22 mouse cellular contexts compared by ENCODE assay signal in the genomic region with DNA sequence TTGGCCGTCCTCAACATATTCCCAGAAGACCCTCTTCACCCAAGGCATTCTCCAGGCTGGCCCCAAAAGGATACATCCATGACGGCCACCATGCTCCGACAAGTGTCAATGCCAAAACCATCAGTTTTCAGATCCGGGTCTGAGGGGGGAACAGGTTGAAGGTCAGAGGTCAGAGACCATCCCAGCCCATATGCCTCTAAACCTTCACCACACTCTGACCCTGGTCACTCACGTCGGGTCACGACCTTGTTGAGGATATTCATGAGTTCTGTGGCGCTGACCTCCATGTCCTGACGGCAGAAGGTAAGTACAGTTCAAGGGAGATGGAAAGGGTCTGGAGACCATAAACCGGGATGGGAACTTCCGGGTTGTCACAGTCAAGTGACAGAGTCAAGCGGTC. TPM values are rescaled to one million over a fixed set of nuclear protein-coding genes. Genes with fewer than 3 reads are reported as not detected.
DNase-seq lines count a peak whose midpoint lies in the region; ATAC-seq and TF ChIP-seq lines count a peak whose summit lies in the region.
"Had no signal": no experiment of that assay in that cellular context is flagged by ENCODE, and none has a peak within 500 bp of the region (broad histone marks: within the 10 kb centered on the region; RNA-seq: fewer than 3 reads in every experiment).

No protein-coding gene starts in this region.

- ATAC-seq in heart, embryonic 12.5 days (ENCODE audit: insufficient number of reproducible peaks, low FRiP score): no peak
- ATAC-seq: forebrain, postnatal 0 days; lung, postnatal 0 days; Patski had no signal

- H3K4me2 ChIP-seq in heart, embryonic 12.5 days: no peak overlapping the region

- 0 out of 2 replicates have a peak overlapping the region, but pooled peaks have one; percentile 66 for H3K4me3 ChIP-seq in heart, embryonic 12.5 days
- no peak overlapping the region for H3K4me3 ChIP-seq in lung, adult 2 months (replicated peaks; ENCODE audit: extremely low read depth, low read depth, low read length)
- H3K4me3 ChIP-seq: heart, adult 2 months had no signal

- TF ChIP-seq POLR2A in lung, adult 2 months (IDR thresholded peaks at IDR 0.05; ENCODE audit: borderline replicate concordance, extremely low read depth, low read depth, low read length): no peak

- peaks cover 15% of the 10 kb centered on the region for H3K4me1 ChIP-seq in heart, embryonic 12.5 days (replicated peaks)
- peaks cover 4% of the 10 kb centered on the region; the same call in 1 of the 2 replicates for H3K4me1 ChIP-seq in lung, adult 2 months (ENCODE audit: control insufficient read depth, insufficient read depth, low read length)

- H3K36me3 ChIP-seq in heart, embryonic 12.5 days: peaks cover 55% of the 10 kb centered on the region

- TF ChIP-seq CTCF in lung, adult 2 months (IDR thresholded peaks at IDR 0.05; ENCODE audit: insufficient read depth, low read length): no peak

- peak; percentile 45 for DNase-seq in cerebellum, adult 11-12 months
- DNase-seq in cerebellum, postnatal 25 days: no peak
- no peak for DNase-seq in heart, postnatal 4 days
- peak; percentile 56 to 61 for DNase-seq in right cerebral cortex, postnatal 10 days (ENCODE audit: low spot score in 2 of 2)
- DNase-seq in right cerebral cortex, postnatal 14 days: no peak
- DNase-seq in lung, adult 2 months: no peak
- DNase-seq in ovary, adult 18-20 months (ENCODE audit: low spot score): no peak
- DNase-seq: adrenal gland, adult 2 months; cerebellum, adult 18-20 months; forebrain, postnatal 0 days; gastrocnemius, postnatal 25 days; heart, adult 2 months; kidney, adult 8-10 months; layer of hippocampus, adult 9-11 months; right cerebral cortex, adult 18-20 months had no signal

- 87% methylated on average over 12 of the region's 12 CpGs for WGBS in heart, embryonic 12.5 days
- 86% methylated on average over 12 of the region's 12 CpGs for WGBS in lung, adult 2 months

- no peaks in the 10 kb centered on the region for H3K9me3 ChIP-seq in heart, embryonic 12.5 days (replicated peaks)
- H3K9me3 ChIP-seq: embryonic facial prominence, embryonic 12.5 days; hindbrain, embryonic 15.5 days had no signal

- H3K27ac ChIP-seq in heart, embryonic 12.5 days (ENCODE audit: poor library complexity, severe bottlenecking): no peak overlapping the region
- H3K27ac ChIP-seq: embryonic facial prominence, embryonic 12.5 days; heart, adult 2 months; hindbrain, embryonic 15.5 days; macrophage had no signal

- no peaks in the 10 kb centered on the region for H3K27me3 ChIP-seq in heart, embryonic 12.5 days (replicated peaks)
- H3K27me3 ChIP-seq: embryonic facial prominence, embryonic 12.5 days; hindbrain, embryonic 15.5 days; Patski had no signal

- no peak overlapping the region for H3K9ac ChIP-seq in heart, embryonic 12.5 days
- H3K9ac ChIP-seq: forebrain, postnatal 0 days had no signal

RNA-seq across cellular contexts. Expression of a gene that starts 6.5 kb away (rescaled TPM):
- 77.0 and 83.4 TPM in 2 replicates for polyA plus RNA-seq in heart, embryonic 12.5 days (2016; fragmentation: Nextera tagmentation; extraction: Ambion mirVana)
- total RNA-seq in heart, postnatal 4 days (2021): 100 to 1,000 TPM; 251 to 261 TPM
- 784 and 1,083 TPM in 2 replicates for polyA plus RNA-seq in lung, adult 2 months (2012; rRNA removed)

RNA-seq across cellular contexts. Expression of a gene that starts 8.1 kb away (rescaled TPM):
- polyA plus RNA-seq in heart, embryonic 12.5 days (2016; fragmentation: Nextera tagmentation; extraction: Ambion mirVana): 300 and 306 TPM in 2 replicates
- total RNA-seq in heart, postnatal 4 days (2021): 100 to 1,000 TPM; 693 to 795 TPM
- 14.1 and 42.3 TPM in 2 replicates for polyA plus RNA-seq in lung, adult 2 months (2012; rRNA removed)
- total RNA-seq: midbrain, postnatal 0 days had no signal

RNA-seq across cellular contexts. Expression of a gene that starts 22.5 kb away (rescaled TPM):
- polyA plus RNA-seq in heart, embryonic 12.5 days (2016; fragmentation: Nextera tagmentation; extraction: Ambion mirVana): 10.5 TPM in 2 replicates
- total RNA-seq in heart, postnatal 4 days (2021): 10 to 100 TPM; 45.3 to 46.6 TPM
- polyA plus RNA-seq in lung, adult 2 months (2012; rRNA removed): 9.5 and 14.8 TPM in 2 replicates

RNA-seq across cellular contexts. Expression of a gene that starts 39.7 kb away (rescaled TPM):
- 101 and 105 TPM in 2 replicates for polyA plus RNA-seq in heart, embryonic 12.5 days (2016; fragmentation: Nextera tagmentation; extraction: Ambion mirVana)
- 10 to 100 TPM; 61.9 to 70.3 TPM for total RNA-seq in heart, postnatal 4 days (2021)
- 95.6 and 110 TPM in 2 replicates for polyA plus RNA-seq in lung, adult 2 months (2012; rRNA removed)

RNA-seq across cellular contexts. Expression of a gene that starts 40.0 kb away (rescaled TPM):
- 155 and 162 TPM in 2 replicates for polyA plus RNA-seq in heart, embryonic 12.5 days (2016; fragmentation: Nextera tagmentation; extraction: Ambion mirVana)
- total RNA-seq in heart, postnatal 4 days (2021): 10 to 100 TPM; 77.2 to 78.9 TPM
- 38.4 and 41.6 TPM in 2 replicates for polyA plus RNA-seq in lung, adult 2 months (2012; rRNA removed)

Comparison
In these comparisons a context has a peak if more than half of its experiments do, and no peak if none do; other contexts are left out.
1. DNase-seq: peak in cerebellum, adult 11-12 months (single experiment) and right cerebral cortex, postnatal 10 days (2 of 2); none in cerebellum, postnatal 25 days (0 of 2), heart, postnatal 4 days (single experiment), right cerebral cortex, postnatal 14 days (single experiment), lung, adult 2 months (single experiment) and ovary, adult 18-20 months (single experiment).